Mouse (Mus musculus) neural tube, embryonic 10.5 days (tissue): ENCODE results near the gene Haus2.
"Not testable (repeated sequence)": the region's sequence is repeated elsewhere in the genome, so short reads cannot be mapped to it uniquely, and the experiment has no call there.

ENCODE experiments used
- DNase-seq: peaks from one replicate; pipeline ENCODE4 v3.0.0-alpha.2; 2017; ENCODE audit warnings: low spot score; ENCODE audit errors: extremely low spot score

Gene Haus2

GRCm38 (mm10) chr2:120608830-120609723 lies at the start of gene Haus2, which contains the start of gene Lrrc57:
TSS of gene Haus2 (plus strand) at chr2:120609383.
TSS of gene Lrrc57 (minus strand) at chr2:120609520.
- DNase-seq, result peak; percentile 96

GRCm38 (mm10) chr2:120561524-120561923 lies 47.7 kb upstream of the Haus2 start:
- DNase-seq, result no peak

- DNase-seq, result no peak
These were observed 46.3 kb upstream of the Haus2 start for GRCm38 (mm10) chr2:120562859-120563234.

- peak; percentile 82 for DNase-seq
These were observed 45.8 kb upstream of the Haus2 start, which contains the start of gene Zfp106 for GRCm38 (mm10) chr2:120563235-120563990. TSS of gene Zfp106 (minus strand) at chr2:120563843.

- not testable (repeated sequence) for DNase-seq
These were observed 44.5 kb upstream of the Haus2 start for GRCm38 (mm10) chr2:120564548-120565188.

- DNase-seq, result no peak
These were observed 43.8 kb upstream of the Haus2 start for GRCm38 (mm10) chr2:120565363-120565762.

GRCm38 (mm10) chr2:120566886-120567797 lies 42.0 kb upstream of the Haus2 start, which contains the start of gene Snap23:
TSS of gene Snap23 (plus strand) at chr2:120567671.
- DNase-seq, result peak; percentile 96

- no peak for DNase-seq
These were observed 41.3 kb upstream of the Haus2 start for GRCm38 (mm10) chr2:120567798-120568320.

GRCm38 (mm10) chr2:120571081-120571480 lies 38.1 kb upstream of the Haus2 start:
- no peak for DNase-seq

GRCm38 (mm10) chr2:120572161-120572560 lies 37.0 kb upstream of the Haus2 start:
- not testable (repeated sequence) for DNase-seq

GRCm38 (mm10) chr2:120575121-120575520 lies 34.1 kb upstream of the Haus2 start:
- DNase-seq, result no peak

GRCm38 (mm10) chr2:120575978-120576377 lies 33.2 kb upstream of the Haus2 start:
- DNase-seq, result no peak

GRCm38 (mm10) chr2:120577799-120578198 lies 31.4 kb upstream of the Haus2 start:
- DNase-seq, result no peak

- DNase-seq, result no peak
These were observed 30.9 kb upstream of the Haus2 start for GRCm38 (mm10) chr2:120578286-120578685.

- DNase-seq, result no peak
These were observed 19.4 kb upstream of the Haus2 start for GRCm38 (mm10) chr2:120589759-120590158.

- DNase-seq, result no peak
These were observed 17.0 kb upstream of the Haus2 start for GRCm38 (mm10) chr2:120592227-120592626.

GRCm38 (mm10) chr2:120597734-120598133 lies 11.4 kb upstream of the Haus2 start:
- no peak for DNase-seq

GRCm38 (mm10) chr2:120599506-120599905 lies 9.7 kb upstream of the Haus2 start:
- no peak for DNase-seq

GRCm38 (mm10) chr2:120606021-120606690 lies 3.0 kb upstream of the Haus2 start:
- no peak for DNase-seq
